Mouse (Mus musculus): ENCODE measurements at regions not wholly inside any gene's neighbourhood (a gene's known extent, or its start where the extent isn't known, plus 50 kb on each side); places are given as distances from the start of the nearest gene placed in this dataset.

DNA sequence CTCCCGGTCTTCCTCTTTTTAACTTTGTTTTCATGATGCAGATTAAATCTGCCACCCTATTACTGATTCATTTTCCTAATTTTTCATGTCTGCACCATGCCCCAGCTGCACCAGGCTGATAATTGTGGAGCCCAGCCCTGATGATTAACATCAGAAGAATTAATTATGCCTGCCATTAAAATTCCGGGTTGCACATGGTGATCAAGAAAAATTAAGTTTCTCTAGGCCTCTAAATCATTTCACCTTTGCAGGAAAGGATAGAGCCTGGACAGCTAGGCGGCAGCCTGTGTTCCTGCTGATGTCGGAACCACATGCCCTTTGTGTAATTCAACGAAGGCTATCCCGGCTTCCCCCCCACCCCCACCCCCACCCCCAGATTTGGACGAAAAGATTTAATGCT is 233.7 kb upstream of the Hnrnpa3 start:
- TF ChIP-seq GATA1 (IDR thresholded peaks at IDR 0.05; ENCODE audit: low read length) = no peak
- TF ChIP-seq TAL1 (IDR thresholded peaks at IDR 0.05; ENCODE audit: low read length) = no peak

All from erythroblast, embryonic 14.5 days (primary cell).